Mouse (Mus musculus) lung, embryonic 14.5 days (tissue): ENCODE data around the gene Reep6. TPM values are rescaled to one million over a fixed set of nuclear protein-coding genes. Genes with fewer than 3 reads are reported as not detected.
A peak's percentile ranks its signal among the peaks of the same experiment; 100 is the strongest.

Experiments
- ATAC-seq: fragments of 200-750 bp; cut with Nextera tagmentation; 2 replicates; pipeline ENCODE4 v1.8.0; 2017; ENCODE audit warnings: mild to moderate bottlenecking, moderate TSS enrichment, moderate library complexity; ENCODE audit not compliant: insufficient read depth
- DNase-seq: peaks from one replicate; pipeline ENCODE4 v3.0.0-alpha.2; 2015
- H3K27ac ChIP-seq: fragments of 300-500 bp; sonication (generic); 2 replicates; pipeline ENCODE4 v1.5.1; 2014; ENCODE audit warnings: low read depth, mild to moderate bottlenecking, moderate library complexity
- H3K27me3 ChIP-seq: fragments of 300-500 bp; sonication (generic); 2 replicates; pipeline ENCODE4 v1.6.1; 2014; ENCODE audit warnings: low read length, control low read depth; ENCODE audit not compliant: insufficient read depth
- H3K36me3 ChIP-seq: fragments of 300-500 bp; sonication (generic); 2 replicates; pipeline ENCODE4 v1.6.1; 2014; ENCODE audit warnings: control low read depth; ENCODE audit not compliant: insufficient read depth
- H3K4me1 ChIP-seq: fragments of 300-500 bp; sonication (generic); 2 replicates; pipeline ENCODE4 v1.6.1; 2014; ENCODE audit warnings: antibody characterized with exemption, control low read depth; ENCODE audit not compliant: insufficient read depth
- H3K4me2 ChIP-seq: fragments of 300-500 bp; sonication (generic); 2 replicates; pipeline ENCODE4 v1.6.1; 2014; ENCODE audit warnings: mild to moderate bottlenecking
- H3K4me3 ChIP-seq: fragments of 300-500 bp; sonication (generic); 2 replicates; pipeline ENCODE4 v1.5.1; 2014; ENCODE audit warnings: low read depth, low read length
- H3K9ac ChIP-seq: fragments of 300-500 bp; sonication (generic); 2 replicates; pipeline ENCODE4 v1.6.1; 2014
- H3K9me3 ChIP-seq: fragments of 300-500 bp; sonication (generic); 2 replicates; pipeline ENCODE4 v1.6.1; 2016; ENCODE audit warnings: low read depth, low read length, control low read depth
- CTCF ChIP-seq: IDR thresholded peaks from 2 replicates; pipeline ENCODE4 v1.5.1; 2016; ENCODE audit warnings: antibody characterized with exemption, low read depth
- WGBS: fragments of 180-500 bp; shearing (Covaris S2); extraction: QIAGEN DNeasy Blood & Tissue Kit; methylation state at CpG from one replicate; pipeline ENCODE4 v1.1.7; 2014; 5-methylcytosine and 5-hydroxymethylcytosine counted together
- polyA plus RNA-seq: library from polyadenylated mRNA; unstranded; fragments of >200 nt; fragmentation: Nextera tagmentation; extraction: Ambion mirVana; gene quantifications from 2 replicates; pipeline ENCODE4 v1.2.1, GENCODE M21; 2014

Reep6 gene
- 10.5 and 12.2 TPM in 2 replicates for polyA plus RNA-seq

DNA sequence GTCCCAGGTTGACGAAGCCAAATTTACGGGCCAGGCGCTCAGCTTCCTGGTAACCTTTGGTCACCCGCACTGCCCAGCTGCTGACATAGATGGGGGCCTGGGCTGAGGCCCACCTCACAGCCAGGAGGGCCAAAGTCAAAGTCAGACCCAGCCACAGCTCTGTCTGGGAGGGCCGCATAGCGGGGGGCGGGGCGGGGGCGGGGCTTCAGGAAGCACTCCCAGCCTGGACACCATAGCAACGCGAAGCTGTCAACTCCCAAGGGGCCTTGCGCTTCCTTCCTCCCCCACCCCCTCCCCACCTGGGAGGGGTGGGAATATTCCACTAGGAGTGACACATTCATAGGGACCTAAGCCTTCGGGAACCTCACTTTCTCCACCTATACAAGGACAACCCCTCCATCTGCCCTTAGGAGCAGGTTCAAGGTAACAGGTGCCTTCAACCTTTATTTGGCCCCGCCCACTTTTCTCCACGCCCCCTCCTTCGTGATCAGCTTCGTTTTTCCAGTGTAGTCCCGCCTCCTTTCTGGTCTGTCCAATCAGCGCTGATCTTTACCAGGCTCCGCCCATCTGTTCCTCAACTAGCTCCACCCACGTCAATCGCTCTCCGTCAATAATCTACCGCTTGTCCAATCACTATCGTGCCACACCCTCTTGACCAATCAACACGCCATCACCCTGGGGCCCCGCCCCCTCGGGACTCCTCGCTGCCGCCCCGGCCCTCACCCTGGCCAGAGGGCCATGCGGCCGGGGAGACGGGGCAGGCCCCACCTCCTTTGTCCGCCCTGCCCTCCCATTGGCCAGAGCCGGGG, at the start of gene Reep6, which contains the start of gene Pcsk4:
Gene Reep6 (plus strand): TSS at position 681 of the 809 bp plus-strand sequence.
Gene Pcsk4 (minus strand): TSS at position 226 of the 809 bp plus-strand sequence.
- Histone ChIP-seq H3K27ac (peak within 1 kb of the TSS; percentile 20; the same call in 1 of the 2 replicates), H3K4me2 (peak within 1 kb of the TSS; percentile 92), H3K9me3 (no peaks in the 10 kb centered on the region), H3K4me3 (peak within 1 kb of the TSS; percentile 45), H3K9ac (peak within 1 kb of the TSS; percentile 41; the same call in 1 of the 2 replicates), H3K4me1 (0 out of 2 replicates have a peak, but pooled peaks cover 9% of the 10 kb centered on the region), H3K36me3 (no peaks in the 10 kb centered on the region), H3K27me3 (peaks cover 2% of the 10 kb centered on the region; the same call in 1 of the 2 replicates)
- peak; percentile 94 for ATAC-seq
- DNase-seq, result peak; percentile 96
- TF ChIP-seq CTCF, result no peak
- 3% methylated on average over 36 of the region's 36 CpGs for WGBS

DNA sequence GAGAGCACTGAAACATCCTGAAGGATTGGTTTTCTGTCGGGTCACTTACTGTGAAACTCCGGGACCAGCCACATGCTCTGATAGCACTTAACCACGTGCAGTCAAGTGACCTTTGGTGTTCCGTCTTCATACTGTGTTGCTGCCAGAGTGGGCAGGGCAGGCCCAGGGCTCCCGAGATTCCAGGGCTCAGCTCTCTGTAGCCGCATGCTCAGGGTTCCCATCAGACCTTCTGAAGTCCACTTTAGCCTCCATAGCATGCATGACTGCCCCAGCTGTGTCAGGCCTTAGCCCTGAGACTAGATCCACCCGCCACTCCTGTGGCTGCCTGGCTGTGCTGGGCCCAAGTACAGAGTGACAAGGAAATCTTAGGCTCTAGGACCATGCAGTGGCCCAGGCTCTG, 48.4 kb upstream of the Reep6 start:
- H3K4me3 ChIP-seq, result no peak overlapping the region
- H3K4me2 ChIP-seq, result no peak overlapping the region
- H3K4me1 ChIP-seq, result no peaks in the 10 kb centered on the region
- DNase-seq (no peak), ATAC-seq (no peak)
- no peak overlapping the region for H3K9ac ChIP-seq
- peaks cover 99% of the 10 kb centered on the region for H3K36me3 ChIP-seq
- H3K27ac ChIP-seq, result no peak overlapping the region
- WGBS, result 82% methylated on average over 7 of the region's 7 CpGs
- no peaks in the 10 kb centered on the region for H3K9me3 ChIP-seq
- no peaks in the 10 kb centered on the region for H3K27me3 ChIP-seq
- TF ChIP-seq CTCF, result no peak

GRCm38 (mm10) chr10:80281921-80282371, 47.8 kb upstream of the Reep6 start:
- Histone ChIP-seq H3K4me3 (no peak overlapping the region), H3K27ac (peak overlapping the region; percentile 9; the same call in 1 of the 2 replicates), H3K4me2 (no peak overlapping the region), H3K9me3 (no peaks in the 10 kb centered on the region), H3K4me1 (no peaks in the 10 kb centered on the region), H3K36me3 (peaks cover 99% of the 10 kb centered on the region), H3K9ac (no peak overlapping the region), H3K27me3 (no peaks in the 10 kb centered on the region)
- 68% methylated on average over 8 of the region's 8 CpGs for WGBS
- no peak for TF ChIP-seq CTCF
- peak; percentile 21; the same call in 1 of the 2 replicates for ATAC-seq
- DNase-seq, result no peak

DNA sequence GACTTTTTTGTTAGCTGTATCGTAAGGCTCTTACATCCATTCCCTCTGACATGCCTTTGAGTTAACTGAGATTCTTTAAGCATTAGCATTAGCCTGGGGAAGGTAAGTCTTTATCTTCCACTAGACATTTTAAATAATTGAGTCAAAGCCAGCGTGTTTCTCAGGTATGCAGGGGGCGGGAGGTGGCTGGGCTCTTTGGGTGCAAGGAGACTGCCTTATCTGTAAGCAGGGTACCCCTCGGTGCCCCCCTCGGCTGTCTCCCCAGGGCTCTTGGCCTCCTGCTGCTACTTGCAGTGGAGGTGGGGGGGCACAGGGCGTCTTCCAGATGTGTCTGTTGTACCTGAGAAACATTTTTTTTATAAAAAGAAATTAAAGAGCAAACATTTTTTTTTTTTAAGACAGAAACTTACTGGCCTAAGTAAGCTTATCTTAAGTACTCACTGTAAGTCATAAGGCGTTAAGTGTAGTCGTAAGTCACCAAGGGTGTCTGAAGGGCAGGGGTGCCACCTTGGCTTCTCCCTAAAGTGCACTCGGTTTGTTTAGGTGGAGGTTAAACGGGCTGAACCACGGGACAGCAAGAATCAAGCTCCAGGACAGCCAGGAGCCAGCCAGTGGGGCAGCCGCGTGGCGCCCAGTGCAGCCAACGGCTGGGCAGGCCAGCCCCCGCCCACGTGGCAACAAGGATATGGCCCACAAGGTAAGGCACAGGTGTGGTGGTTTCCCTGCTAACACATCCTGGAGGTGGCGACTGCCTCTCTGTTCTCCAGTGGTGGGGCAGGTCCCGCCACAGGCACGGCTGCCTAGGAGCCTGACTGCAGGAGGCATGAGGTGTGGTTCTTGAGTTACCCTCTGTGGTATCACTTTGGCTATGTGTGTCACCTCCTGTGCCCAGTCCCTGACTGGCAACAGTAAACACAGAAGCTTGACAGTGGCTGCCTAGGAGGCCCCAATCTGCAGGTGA, 47.0 kb upstream of the Reep6 start:
- WGBS, result 79% methylated on average over 20 of the region's 20 CpGs
- Histone ChIP-seq H3K4me1 (no peaks in the 10 kb centered on the region), H3K27me3 (no peaks in the 10 kb centered on the region), H3K9ac (no peak overlapping the region), H3K4me2 (no peak overlapping the region), H3K36me3 (peaks cover 99% of the 10 kb centered on the region), H3K4me3 (no peak overlapping the region), H3K27ac (peak overlapping the region; percentile 18), H3K9me3 (no peaks in the 10 kb centered on the region)
- no peak for ATAC-seq
- no peak for DNase-seq
- no peak for TF ChIP-seq CTCF

GRCm38 (mm10) chr10:80285222-80286070, 44.3 kb upstream of the Reep6 start:
- peaks cover 86% of the 10 kb centered on the region for H3K36me3 ChIP-seq
- no peaks in the 10 kb centered on the region for H3K9me3 ChIP-seq
- H3K9ac ChIP-seq, result no peak overlapping the region
- DNase-seq (no peak), ATAC-seq (no peak)
- no peak for TF ChIP-seq CTCF
- no peaks in the 10 kb centered on the region for H3K27me3 ChIP-seq
- H3K4me2 ChIP-seq, result no peak overlapping the region
- WGBS, result 80% methylated on average over 14 of the region's 15 CpGs
- no peak overlapping the region for H3K27ac ChIP-seq
- no peaks in the 10 kb centered on the region for H3K4me1 ChIP-seq
- H3K4me3 ChIP-seq, result no peak overlapping the region

DNA sequence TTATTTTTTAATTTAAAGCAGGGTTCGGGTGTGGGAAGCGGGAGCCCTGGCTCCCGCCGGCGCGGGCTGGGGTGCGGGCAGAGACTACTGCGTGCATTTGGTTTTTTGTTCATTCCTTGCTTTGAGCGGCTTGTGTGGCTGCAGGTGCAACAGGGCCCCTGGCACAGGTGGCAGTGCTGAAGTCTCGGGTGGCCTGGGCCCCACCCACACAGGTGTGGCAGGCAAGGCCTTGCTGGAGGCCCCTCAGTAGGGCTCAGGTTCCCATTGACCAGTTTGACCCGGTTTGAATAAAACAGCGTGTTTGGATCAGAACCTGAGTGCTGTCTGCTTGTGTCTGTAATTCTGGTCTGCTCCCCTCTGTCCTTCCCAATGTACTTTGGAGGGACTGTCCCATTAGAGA, 41.7 kb upstream of the Reep6 start:
- H3K9me3 ChIP-seq, result no peaks in the 10 kb centered on the region

More for the DNA sequence above, 41.7 kb upstream of the Reep6 start:
- Histone ChIP-seq H3K27ac (no peak overlapping the region), H3K9ac (no peak overlapping the region), H3K4me2 (no peak overlapping the region), H3K36me3 (peaks cover 63% of the 10 kb centered on the region), H3K4me1 (no peaks in the 10 kb centered on the region), H3K4me3 (no peak overlapping the region), H3K27me3 (no peaks in the 10 kb centered on the region)
- DNase-seq, result no peak
- WGBS, result 86% methylated on average over 12 of the region's 12 CpGs
- TF ChIP-seq CTCF, result no peak
- ATAC-seq, result no peak
